Mouse (Mus musculus): ENCODE data around the gene Cdr2. TPM values are rescaled to one million over a fixed set of nuclear protein-coding genes. Genes with fewer than 3 reads are reported as not detected.
"Not testable (repeated sequence)": the region's sequence is repeated elsewhere in the genome, so short reads cannot be mapped to it uniquely, and the experiment has no call there.

Cdr2 gene
- polyA plus RNA-seq, 1 experiment from 2014 or later: 14.4 TPM

- Histone ChIP-seq H3K4me1 (0 out of 2 replicates have a peak, but pooled peaks cover 3% of the 10 kb centered on the region), H3K27me3 (ENCODE audit: insufficient read depth, poor library complexity, severe bottlenecking) (no peaks in the 10 kb centered on the region), H3K36me3 (peaks cover 52% of the 10 kb centered on the region), H3K27ac (no peak overlapping the region), H3K4me3 (no peak overlapping the region), H3K9me3 (no peaks in the 10 kb centered on the region)
- no peak for DNase-seq (ENCODE audit: low spot score)
- 81% methylated on average over 6 of the region's 6 CpGs for WGBS
These were observed 21.5 kb downstream of the Cdr2 start for GRCm38 (mm10) chr7:120960601-120961000.

- H3K27me3 ChIP-seq (ENCODE audit: insufficient read depth, poor library complexity, severe bottlenecking): no peaks in the 10 kb centered on the region
- 0 out of 2 replicates have a peak, but pooled peaks cover 3% of the 10 kb centered on the region for H3K4me1 ChIP-seq
- H3K27ac ChIP-seq: no peak overlapping the region
- 91% methylated on average over 2 of the region's 2 CpGs for whole genome bisulfite sequencing
- no peak overlapping the region for H3K4me3 ChIP-seq
- H3K36me3 ChIP-seq: peaks cover 53% of the 10 kb centered on the region
- DNase-seq (ENCODE audit: low spot score): no peak
- H3K9me3 ChIP-seq: no peaks in the 10 kb centered on the region
These were observed 22.0 kb downstream of the Cdr2 start for GRCm38 (mm10) chr7:120960116-120960515.

- H3K27me3 ChIP-seq (ENCODE audit: insufficient read depth, poor library complexity, severe bottlenecking); H3K4me1 ChIP-seq; DNase-seq (ENCODE audit: low spot score); H3K4me3 ChIP-seq; H3K9me3 ChIP-seq; H3K27ac ChIP-seq: not testable (repeated sequence)
- H3K36me3 ChIP-seq: peaks cover 53% of the 10 kb centered on the region
- 87% methylated on average over 7 of the region's 7 CpGs for WGBS
These were observed 28.5 kb downstream of the Cdr2 start for GRCm38 (mm10) chr7:120953591-120953990.

- H3K4me3 ChIP-seq: no peak overlapping the region
- H3K27me3 ChIP-seq (ENCODE audit: insufficient read depth, poor library complexity, severe bottlenecking): no peaks in the 10 kb centered on the region
- no peak for DNase-seq (ENCODE audit: low spot score)
- H3K4me1 ChIP-seq: no peaks in the 10 kb centered on the region
- no peaks in the 10 kb centered on the region for H3K9me3 ChIP-seq
- peaks cover 84% of the 10 kb centered on the region for H3K36me3 ChIP-seq
- H3K27ac ChIP-seq: no peak overlapping the region
- 68% methylated on average over 7 of the region's 8 CpGs for WGBS
These were observed 38.1 kb downstream of the Cdr2 start for GRCm38 (mm10) chr7:120943936-120944509.

DNA sequence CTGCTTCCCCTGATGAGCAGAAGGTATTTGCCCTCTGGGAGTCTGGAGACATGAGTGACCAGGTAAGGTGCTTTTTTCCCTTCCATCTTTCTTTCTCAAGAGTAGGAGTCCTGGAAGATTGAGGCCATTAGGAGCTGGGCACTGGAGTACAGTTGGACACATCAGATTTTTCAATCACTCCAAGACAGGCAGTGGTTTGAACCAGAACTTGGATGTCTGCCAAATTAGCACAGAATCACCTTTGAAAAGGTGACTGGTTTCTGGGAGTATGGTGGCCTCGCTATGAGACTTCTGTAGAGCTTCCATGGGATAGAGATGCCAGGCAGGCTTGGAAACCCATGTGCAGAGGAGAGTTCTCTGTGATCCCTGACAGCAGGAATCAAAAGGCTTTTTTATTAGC lies 39.6 kb downstream of the Cdr2 start:
- Histone ChIP-seq H3K27me3 (ENCODE audit: insufficient read depth, poor library complexity, severe bottlenecking) (no peaks in the 10 kb centered on the region), H3K9me3 (no peaks in the 10 kb centered on the region), H3K4me1 (no peaks in the 10 kb centered on the region), H3K27ac (no peak overlapping the region), H3K4me3 (no peak overlapping the region), H3K36me3 (peaks cover 86% of the 10 kb centered on the region)
- DNase-seq (ENCODE audit: low spot score): no peak
- 91% methylated on average over 1 of the region's 1 CpGs for WGBS

GRCm38 (mm10) chr7:120941214-120941613 lies 40.9 kb downstream of the Cdr2 start:
- WGBS: 85% methylated on average over 6 of the region's 6 CpGs

DNA sequence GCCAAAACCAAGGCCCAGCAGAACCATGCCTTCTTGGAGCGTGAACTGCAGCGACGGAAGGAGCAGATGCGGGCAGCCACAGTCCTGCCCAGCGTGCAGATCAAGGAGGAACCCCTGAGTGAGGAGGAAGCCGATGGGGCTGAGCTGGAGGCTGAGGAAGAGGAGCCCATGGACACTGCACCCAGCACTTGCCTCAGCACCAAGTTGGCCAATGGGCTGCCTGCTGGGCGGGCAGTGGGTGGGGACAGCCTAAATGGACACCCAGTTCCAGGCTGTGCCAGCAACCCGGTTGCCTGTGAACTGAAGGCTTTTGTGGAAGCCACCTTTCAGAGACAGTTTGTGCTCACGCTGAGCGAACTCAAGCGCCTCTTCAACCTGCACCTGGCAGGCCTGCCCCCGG lies 41.8 kb downstream of the Cdr2 start:
- Histone ChIP-seq H3K27me3 (ENCODE audit: insufficient read depth, poor library complexity, severe bottlenecking) (no peaks in the 10 kb centered on the region), H3K4me3 (no peak overlapping the region), H3K9me3 (no peaks in the 10 kb centered on the region), H3K36me3 (peaks cover 93% of the 10 kb centered on the region), H3K4me1 (no peaks in the 10 kb centered on the region), H3K27ac (no peak overlapping the region)
- no peak for DNase-seq (ENCODE audit: low spot score)
- WGBS: 85% methylated on average over 12 of the region's 12 CpGs

More at GRCm38 (mm10) chr7:120941214-120941613, 40.9 kb downstream of the Cdr2 start:
- no peak for DNase-seq (ENCODE audit: low spot score)
- H3K4me1 ChIP-seq: no peaks in the 10 kb centered on the region
- H3K27me3 ChIP-seq (ENCODE audit: insufficient read depth, poor library complexity, severe bottlenecking): no peaks in the 10 kb centered on the region
- H3K4me3 ChIP-seq: no peak overlapping the region
- peaks cover 92% of the 10 kb centered on the region for H3K36me3 ChIP-seq
- no peaks in the 10 kb centered on the region for H3K9me3 ChIP-seq
- H3K27ac ChIP-seq: no peak overlapping the region

DNA sequence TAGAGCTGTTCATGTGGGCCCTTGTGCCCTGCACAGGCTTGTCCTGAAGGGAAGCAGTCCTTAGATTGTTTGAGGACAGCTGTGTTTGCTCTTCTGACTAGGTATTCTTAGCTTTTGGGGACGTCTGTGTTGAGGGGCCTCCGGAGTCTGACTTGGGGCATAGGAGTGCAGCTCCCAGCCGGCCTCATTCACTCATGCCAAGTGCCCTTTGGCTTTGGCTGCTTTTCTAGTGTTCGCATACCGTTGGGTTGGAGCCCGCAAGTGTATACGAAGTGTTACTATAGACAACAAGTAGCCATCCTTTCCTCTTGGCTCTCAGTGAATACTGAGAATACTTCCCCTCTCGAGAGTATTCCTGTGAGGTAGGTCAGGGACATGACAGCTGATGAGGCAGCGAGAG lies 43.9 kb downstream of the Cdr2 start:
- WGBS: 93% methylated on average over 9 of the region's 9 CpGs
- 0 out of 2 replicates have a peak, but pooled peaks cover 4% of the 10 kb centered on the region for H3K4me1 ChIP-seq
- H3K27ac ChIP-seq: no peak overlapping the region
- H3K4me3 ChIP-seq: no peak overlapping the region
- peaks cover 99% of the 10 kb centered on the region for H3K36me3 ChIP-seq
- no peaks in the 10 kb centered on the region for H3K27me3 ChIP-seq (ENCODE audit: insufficient read depth, poor library complexity, severe bottlenecking)
- H3K9me3 ChIP-seq: no peaks in the 10 kb centered on the region
- DNase-seq (ENCODE audit: low spot score): no peak

- 91% methylated on average over 4 of the region's 4 CpGs for WGBS
- DNase-seq (ENCODE audit: low spot score): no peak
- H3K9me3 ChIP-seq: no peaks in the 10 kb centered on the region
- H3K27me3 ChIP-seq (ENCODE audit: insufficient read depth, poor library complexity, severe bottlenecking): no peaks in the 10 kb centered on the region
- H3K4me3 ChIP-seq: no peak overlapping the region
- H3K4me1 ChIP-seq: 0 out of 2 replicates have a peak, but pooled peaks cover 4% of the 10 kb centered on the region
- H3K36me3 ChIP-seq: peaks cover 99% of the 10 kb centered on the region
- no peak overlapping the region for H3K27ac ChIP-seq
These were observed 45.6 kb downstream of the Cdr2 start for GRCm38 (mm10) chr7:120936522-120936921.

DNA sequence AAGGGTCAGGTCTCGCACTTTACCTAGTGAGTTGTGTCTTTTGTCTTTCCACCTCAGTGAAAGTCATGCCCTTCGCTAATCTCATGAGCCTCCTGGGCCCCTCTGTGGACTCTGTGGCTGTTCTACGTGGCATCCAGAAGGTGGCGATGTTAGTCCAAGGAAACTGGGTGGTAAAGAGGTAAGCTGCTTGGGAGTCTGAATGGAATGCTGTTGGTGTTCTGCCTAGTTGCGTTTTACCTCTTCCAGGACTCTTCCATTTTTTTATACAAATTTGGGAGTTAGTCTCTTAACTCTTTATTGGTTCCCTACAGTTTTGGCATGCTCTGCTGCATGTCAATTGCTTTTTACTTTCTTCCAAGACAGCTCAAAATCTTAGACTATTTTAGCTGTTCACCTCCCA lies 47.4 kb downstream of the Cdr2 start:
- H3K9me3 ChIP-seq: no peaks in the 10 kb centered on the region
- H3K4me3 ChIP-seq: no peak overlapping the region
- no peak overlapping the region for H3K27ac ChIP-seq
- peaks cover 99% of the 10 kb centered on the region for H3K36me3 ChIP-seq
- H3K27me3 ChIP-seq (ENCODE audit: insufficient read depth, poor library complexity, severe bottlenecking): no peaks in the 10 kb centered on the region
- WGBS: 45% methylated on average over 5 of the region's 5 CpGs
- 0 out of 2 replicates have a peak, but pooled peaks cover 4% of the 10 kb centered on the region for H3K4me1 ChIP-seq
- DNase-seq (ENCODE audit: low spot score): no peak

DNA sequence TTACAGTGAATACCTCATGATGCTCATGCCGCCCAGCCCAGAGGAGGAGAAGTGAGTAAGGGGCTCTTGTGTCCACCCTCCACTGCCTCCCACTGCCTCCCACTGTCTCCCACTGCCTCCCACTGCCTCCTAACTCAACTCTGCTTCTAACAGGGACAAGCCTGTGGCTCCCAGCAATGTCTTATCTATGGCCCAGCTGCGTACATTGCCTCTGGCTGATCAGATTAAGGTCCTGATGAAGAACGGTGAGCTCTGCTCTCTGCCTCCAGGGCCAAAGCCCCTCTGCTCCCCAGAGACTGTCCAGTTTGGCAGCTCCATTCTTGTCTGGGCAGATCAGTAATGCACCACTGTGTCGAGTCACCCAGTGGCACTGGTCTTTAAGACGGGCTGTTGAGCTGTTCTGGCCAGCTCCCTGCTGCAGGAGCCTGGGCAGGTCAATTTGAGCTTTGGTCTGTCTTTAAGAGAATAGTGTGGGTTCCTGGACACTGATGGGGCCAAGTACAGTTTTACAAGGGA lies 48.4 kb downstream of the Cdr2 start:
- no peaks in the 10 kb centered on the region for H3K27me3 ChIP-seq (ENCODE audit: insufficient read depth, poor library complexity, severe bottlenecking)
- WGBS: 72% methylated on average over 5 of the region's 5 CpGs
- no peak overlapping the region for H3K27ac ChIP-seq
- H3K9me3 ChIP-seq: no peaks in the 10 kb centered on the region
- peaks cover 99% of the 10 kb centered on the region for H3K36me3 ChIP-seq
- H3K4me3 ChIP-seq: no peak overlapping the region
- 0 out of 2 replicates have a peak, but pooled peaks cover 4% of the 10 kb centered on the region for H3K4me1 ChIP-seq
- DNase-seq (ENCODE audit: low spot score): no peak

DNA sequence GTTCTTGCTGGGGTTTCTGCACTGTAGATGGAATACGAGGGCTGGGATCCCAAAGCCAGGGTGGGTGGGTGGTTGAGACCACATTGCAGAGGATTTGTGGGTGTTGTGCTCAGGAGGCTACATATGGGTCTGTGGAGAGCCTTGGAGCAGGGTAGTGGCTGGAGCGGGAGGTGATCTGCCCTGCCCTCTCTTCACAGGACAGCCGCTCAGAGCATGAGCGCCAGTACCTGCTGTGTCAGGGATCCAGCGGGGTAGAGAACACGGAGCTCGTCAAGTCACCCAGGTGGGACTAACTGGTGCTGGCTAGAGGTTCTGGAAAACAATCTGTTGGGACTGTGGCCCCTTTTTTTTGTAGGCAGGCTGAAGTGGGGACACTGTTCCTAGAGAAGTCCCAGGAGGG lies 49.0 kb downstream of the Cdr2 start:
- Histone ChIP-seq H3K27me3 (ENCODE audit: insufficient read depth, poor library complexity, severe bottlenecking) (no peaks in the 10 kb centered on the region), H3K36me3 (peaks cover 99% of the 10 kb centered on the region), H3K4me3 (no peak overlapping the region), H3K27ac (no peak overlapping the region), H3K4me1 (0 out of 2 replicates have a peak, but pooled peaks cover 4% of the 10 kb centered on the region), H3K9me3 (no peaks in the 10 kb centered on the region)
- no peak for DNase-seq (ENCODE audit: low spot score)
- 93% methylated on average over 7 of the region's 7 CpGs for WGBS

- Histone ChIP-seq H3K4me1 (peaks cover 12% of the 10 kb centered on the region; the same call in 1 of the 2 replicates), H3K4me3 (peak overlapping the region; percentile 100), H3K27ac (peak overlapping the region; percentile 97), H3K9me3 (no peaks in the 10 kb centered on the region), H3K36me3 (peaks cover 11% of the 10 kb centered on the region), H3K27me3 (ENCODE audit: insufficient read depth, poor library complexity, severe bottlenecking) (no peaks in the 10 kb centered on the region)
- 8% methylated on average over 10 of the region's 10 CpGs for WGBS
- peak; percentile 87 for DNase-seq (ENCODE audit: low spot score)
These were observed 63.6 kb downstream of the Cdr2 start for GRCm38 (mm10) chr7:120918526-120918962.
